Mouse (Mus musculus) forebrain, postnatal 0 days (tissue): Measurements from ENCODE around the gene Slc35e3. TPM values are rescaled to one million over a fixed set of nuclear protein-coding genes. Genes with fewer than 3 reads are reported as not detected.
"Not testable (repeated sequence)": the region's sequence is repeated elsewhere in the genome, so short reads cannot be mapped to it uniquely, and the experiment has no call there.

Source experiments
- ATAC-seq: fragments of 200-750 bp; cut with Nextera tagmentation; 2 replicates; pipeline ENCODE4 v1.8.0; 2017; ENCODE audit warnings: mild to moderate bottlenecking, moderate library complexity
- DNase-seq: peaks from one replicate; pipeline ENCODE4 v3.0.0-alpha.2; 2015
- H3K27ac ChIP-seq: fragments of 300-500 bp; sonication (generic); 2 replicates; pipeline ENCODE4 v1.5.1; 2014; ENCODE audit warnings: low read depth, mild to moderate bottlenecking, antibody characterized with exemption, low read length, moderate library complexity, mixed read lengths
- H3K27me3 ChIP-seq: fragments of 300-500 bp; sonication (generic); 2 replicates; pipeline ENCODE4 v1.6.1; 2014; ENCODE audit warnings: mild to moderate bottlenecking, low read length, mixed read lengths; ENCODE audit not compliant: insufficient read depth
- H3K36me3 ChIP-seq: fragments of 300-500 bp; sonication (generic); 2 replicates; pipeline ENCODE4 v1.6.1; 2014; ENCODE audit warnings: mild to moderate bottlenecking, moderate library complexity; ENCODE audit not compliant: insufficient read depth
- H3K4me1 ChIP-seq: fragments of 300-500 bp; sonication (generic); 2 replicates; pipeline ENCODE4 v1.6.1; 2014; ENCODE audit warnings: antibody characterized with exemption; ENCODE audit not compliant: insufficient read depth
- H3K4me2 ChIP-seq: fragments of 300-500 bp; sonication (generic); 2 replicates; pipeline ENCODE4 v1.6.1; 2014; ENCODE audit warnings: low read depth, mild to moderate bottlenecking, moderate library complexity
- H3K4me3 ChIP-seq: fragments of 300-500 bp; sonication (generic); 2 replicates; pipeline ENCODE4 v1.5.1; 2014; ENCODE audit warnings: low read depth, low read length, mixed read lengths
- H3K9ac ChIP-seq: fragments of 300-500 bp; sonication (generic); 2 replicates; pipeline ENCODE4 v1.6.1; 2014; ENCODE audit warnings: mild to moderate bottlenecking
- H3K9me3 ChIP-seq: fragments of 300-500 bp; sonication (generic); 2 replicates; pipeline ENCODE4 v1.6.1; 2016; ENCODE audit warnings: low read length
- CTCF ChIP-seq: sonication (generic); IDR thresholded peaks from 2 replicates; pipeline ENCODE4 v1.5.1; 2016; ENCODE audit warnings: antibody characterized with exemption, control low read depth, low read depth
- WGBS: fragments of 180-500 bp; shearing (Covaris S2); extraction: QIAGEN DNeasy Blood & Tissue Kit; methylation state at CpG from one replicate; pipeline ENCODE4 v1.1.7; 2014; 5-methylcytosine and 5-hydroxymethylcytosine counted together
- polyA plus RNA-seq: library from polyadenylated mRNA; unstranded; fragments of >200 nt; fragmentation: Nextera tagmentation; extraction: Ambion mirVana; gene quantifications from 2 replicates; pipeline ENCODE4 v1.2.1, GENCODE M21; 2015
- total RNA-seq: library from RNA; depleted of rRNA; stranded (reverse); fragments of >200 nt; gene quantifications from 2 replicates; pipeline ENCODE4 v1.2.3, GENCODE M21; 2014

Slc35e3 gene
- total and polyA plus RNA-seq, 2 experiments from 2014 or later: 22.9 to 28.3 TPM

- DNase-seq (no peak), ATAC-seq (no peak)
- no peak for TF ChIP-seq CTCF
- Histone ChIP-seq H3K4me3 (no peak overlapping the region), H3K9me3 (no peaks in the 10 kb centered on the region), H3K9ac (no peak overlapping the region), H3K4me2 (no peak overlapping the region), H3K4me1 (peaks cover 10% of the 10 kb centered on the region), H3K27ac (no peak overlapping the region), H3K36me3 (peaks cover 47% of the 10 kb centered on the region), H3K27me3 (no peaks in the 10 kb centered on the region)
- 99% methylated on average over 10 of the region's 10 CpGs for WGBS
Measured at GRCm38 (mm10) chr10:117740171-117740570, 6.0 kb downstream of the Slc35e3 start.

- Histone ChIP-seq H3K27ac (no peak overlapping the region), H3K9ac (no peak overlapping the region), H3K4me1 (peaks cover 10% of the 10 kb centered on the region), H3K4me2 (no peak overlapping the region), H3K4me3 (no peak overlapping the region), H3K9me3 (no peaks in the 10 kb centered on the region), H3K27me3 (no peaks in the 10 kb centered on the region), H3K36me3 (peaks cover 47% of the 10 kb centered on the region)
- 94% methylated on average over 6 of the region's 6 CpGs for WGBS
- TF ChIP-seq CTCF: no peak
- ATAC-seq (no peak), DNase-seq (no peak)
Measured at GRCm38 (mm10) chr10:117739648-117739948, 6.6 kb downstream of the Slc35e3 start.

- H3K4me2 ChIP-seq: no peak overlapping the region
- no peak overlapping the region for H3K9ac ChIP-seq
- H3K27me3 ChIP-seq: no peaks in the 10 kb centered on the region
- H3K9me3 ChIP-seq: no peaks in the 10 kb centered on the region
- TF ChIP-seq CTCF: no peak
- no peak overlapping the region for H3K4me3 ChIP-seq
- peaks cover 5% of the 10 kb centered on the region for H3K4me1 ChIP-seq
- DNase-seq (no peak), ATAC-seq (no peak)
- 90% methylated on average over 15 of the region's 15 CpGs for WGBS
- H3K27ac ChIP-seq: no peak overlapping the region
- H3K36me3 ChIP-seq: peaks cover 47% of the 10 kb centered on the region
Measured at GRCm38 (mm10) chr10:117738928-117739647, 7.1 kb downstream of the Slc35e3 start.

- 84% methylated on average over 13 of the region's 13 CpGs for WGBS
- H3K36me3 ChIP-seq: peaks cover 47% of the 10 kb centered on the region
- no peaks in the 10 kb centered on the region for H3K9me3 ChIP-seq
- no peaks in the 10 kb centered on the region for H3K27me3 ChIP-seq
- H3K4me3 ChIP-seq: no peak overlapping the region
- DNase-seq (no peak), ATAC-seq (no peak)
- TF ChIP-seq CTCF: no peak
- no peak overlapping the region for H3K4me2 ChIP-seq
- no peaks in the 10 kb centered on the region for H3K4me1 ChIP-seq
- H3K27ac ChIP-seq: no peak overlapping the region
- H3K9ac ChIP-seq: no peak overlapping the region
Measured at GRCm38 (mm10) chr10:117738140-117738921, 7.8 kb downstream of the Slc35e3 start.

- not testable (repeated sequence) for H3K4me2 ChIP-seq, H3K27me3 ChIP-seq, ATAC-seq, H3K9me3 ChIP-seq, H3K27ac ChIP-seq, H3K4me1 ChIP-seq, DNase-seq, H3K4me3 ChIP-seq, H3K9ac ChIP-seq
- 95% methylated on average over 8 of the region's 8 CpGs for WGBS
- H3K36me3 ChIP-seq: peaks cover 47% of the 10 kb centered on the region
Measured at GRCm38 (mm10) chr10:117737498-117737897, 8.7 kb downstream of the Slc35e3 start.

GRCm38 (mm10) chr10:117737075-117737474 lies 9.1 kb downstream of the Slc35e3 start:
- TF ChIP-seq CTCF: no peak
- ATAC-seq: no peak
- Histone ChIP-seq H3K4me3 (no peak overlapping the region), H3K4me1 (no peaks in the 10 kb centered on the region), H3K27ac (no peak overlapping the region), H3K9me3 (no peaks in the 10 kb centered on the region), H3K27me3 (no peaks in the 10 kb centered on the region), H3K9ac (no peak overlapping the region), H3K36me3 (peaks cover 47% of the 10 kb centered on the region), H3K4me2 (no peak overlapping the region)
- WGBS: 83% methylated on average over 4 of the region's 4 CpGs
- DNase-seq: no peak

- DNase-seq (no peak), ATAC-seq (no peak)
- no peaks in the 10 kb centered on the region for H3K9me3 ChIP-seq
- 95% methylated on average over 5 of the region's 5 CpGs for WGBS
- H3K4me1 ChIP-seq: no peaks in the 10 kb centered on the region
- TF ChIP-seq CTCF: no peak
- no peak overlapping the region for H3K9ac ChIP-seq
- H3K4me3 ChIP-seq: no peak overlapping the region
- peaks cover 47% of the 10 kb centered on the region for H3K36me3 ChIP-seq
- no peaks in the 10 kb centered on the region for H3K27me3 ChIP-seq
- H3K4me2 ChIP-seq: no peak overlapping the region
- H3K27ac ChIP-seq: no peak overlapping the region
Measured at GRCm38 (mm10) chr10:117736573-117736972, 9.6 kb downstream of the Slc35e3 start.

GRCm38 (mm10) chr10:117735396-117735795 lies 10.8 kb downstream of the Slc35e3 start:
- H3K9me3 ChIP-seq, ATAC-seq, H3K27me3 ChIP-seq, H3K27ac ChIP-seq, H3K4me3 ChIP-seq, H3K9ac ChIP-seq, H3K4me1 ChIP-seq, H3K4me2 ChIP-seq, DNase-seq: not testable (repeated sequence)
- WGBS: 94% methylated on average over 11 of the region's 12 CpGs
- H3K36me3 ChIP-seq: peaks cover 40% of the 10 kb centered on the region

GRCm38 (mm10) chr10:117734104-117734852 lies 11.9 kb downstream of the Slc35e3 start:
- not testable (repeated sequence) for H3K27ac ChIP-seq
- WGBS: 84% methylated on average over 9 of the region's 10 CpGs

More at GRCm38 (mm10) chr10:117734104-117734852, 11.9 kb downstream of the Slc35e3 start:
- not testable (repeated sequence) for DNase-seq, H3K4me1 ChIP-seq, H3K9me3 ChIP-seq, H3K9ac ChIP-seq, H3K4me3 ChIP-seq, H3K27me3 ChIP-seq, ATAC-seq, H3K4me2 ChIP-seq
- H3K36me3 ChIP-seq: peaks cover 29% of the 10 kb centered on the region
